Mouse (Mus musculus) thymus, postnatal 25 days (tissue): Measurements from ENCODE around the gene Zc3h7a.

Experiments
- DNase-seq: peaks from one replicate; pipeline ENCODE4 v3.0.0; 2022

Gene Zc3h7a

DNA sequence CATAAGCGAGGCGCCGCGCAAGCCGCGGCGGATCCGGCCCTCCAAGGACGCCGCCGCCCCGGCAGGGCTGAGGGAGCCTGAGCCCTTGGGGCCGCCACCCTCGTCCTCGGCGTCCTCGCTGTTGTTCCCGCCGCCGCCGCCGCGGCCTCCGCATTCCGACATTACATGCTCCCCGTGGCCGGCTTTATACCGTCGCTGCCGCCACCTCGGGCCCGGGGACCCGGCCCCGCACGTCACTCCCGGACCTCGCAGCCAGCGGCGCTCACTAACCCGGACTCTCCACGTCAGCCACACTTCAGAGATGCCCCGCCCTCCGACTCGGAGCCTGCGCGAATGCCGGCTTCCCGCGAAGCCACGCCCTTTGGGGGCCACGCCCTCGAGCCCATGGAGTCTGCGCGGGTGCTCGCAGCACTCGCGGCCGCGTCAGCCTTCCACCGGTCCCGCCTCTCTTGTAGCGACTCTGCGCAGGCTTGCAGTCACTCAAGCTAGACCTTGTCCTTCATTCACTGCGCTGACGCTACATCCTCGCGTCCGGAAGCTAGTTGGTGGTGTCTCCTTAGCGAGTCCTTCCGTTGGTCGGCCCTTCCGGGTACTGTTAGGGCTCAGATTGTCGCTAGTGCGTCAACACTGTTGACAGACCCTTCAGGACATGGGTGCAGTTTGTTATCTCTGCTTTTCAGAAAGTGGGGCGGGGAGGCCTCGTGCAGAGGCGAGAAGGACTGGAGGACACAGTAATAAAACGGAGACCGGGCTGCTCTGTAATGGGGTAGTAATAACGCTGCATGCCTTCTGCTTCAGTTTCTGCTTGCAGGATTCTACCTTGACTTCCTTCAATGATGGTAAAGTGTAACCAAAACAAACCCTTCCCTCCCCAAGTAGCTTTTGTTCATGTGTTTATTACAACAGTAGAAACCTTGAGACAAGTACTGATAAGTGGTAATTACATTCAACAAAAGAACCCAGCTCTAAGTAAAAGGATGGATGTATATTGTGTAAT, 41.5 kb downstream of the Zc3h7a start, which contains the start of gene Txndc11:
Txndc11 (minus strand) TSS at position 303 of the 997 bp plus-strand sequence.
- DNase-seq, result peak; percentile 100

DNA sequence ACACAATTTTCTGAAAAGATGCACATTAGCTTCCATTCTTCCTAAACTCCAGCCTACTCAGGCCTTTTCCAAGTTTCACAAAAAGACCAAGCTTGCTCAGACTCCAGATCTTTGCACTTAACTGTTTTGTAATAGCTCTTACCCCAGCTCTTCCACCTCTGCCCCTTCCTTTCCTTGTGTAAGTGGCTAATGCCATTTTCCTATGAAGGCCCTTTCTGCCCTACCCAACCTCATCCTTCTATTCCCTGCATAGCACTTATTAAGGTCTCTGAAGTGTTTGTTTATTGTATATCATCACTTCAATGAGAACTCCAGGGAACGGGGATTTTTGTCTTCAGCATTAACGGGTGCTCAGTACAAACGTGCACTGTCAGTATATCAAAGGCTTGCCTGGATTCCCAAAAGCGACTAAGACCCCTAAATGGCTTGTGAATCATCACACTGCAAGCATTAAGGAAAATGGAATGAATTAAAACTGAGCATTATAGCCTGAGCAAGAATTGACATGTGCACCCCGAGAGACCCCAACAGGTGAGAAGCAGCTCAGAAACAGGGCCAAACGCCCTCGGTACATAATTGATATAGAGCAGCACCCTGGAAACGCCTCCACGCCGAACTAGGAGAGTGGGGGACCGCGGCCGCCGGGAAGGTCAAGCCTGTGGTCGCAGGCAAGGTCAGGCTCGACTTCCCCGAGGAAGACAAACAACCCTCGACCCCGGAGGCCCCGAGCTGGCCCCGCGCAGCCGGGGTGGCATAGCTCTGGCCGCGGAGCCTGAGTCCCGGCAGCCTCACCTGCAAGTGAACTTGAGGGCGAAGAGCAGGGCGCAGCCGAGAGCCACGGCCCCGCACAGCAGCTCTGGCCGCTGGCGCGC, 42.5 kb downstream of the Zc3h7a start:
- DNase-seq, result no peak

DNA sequence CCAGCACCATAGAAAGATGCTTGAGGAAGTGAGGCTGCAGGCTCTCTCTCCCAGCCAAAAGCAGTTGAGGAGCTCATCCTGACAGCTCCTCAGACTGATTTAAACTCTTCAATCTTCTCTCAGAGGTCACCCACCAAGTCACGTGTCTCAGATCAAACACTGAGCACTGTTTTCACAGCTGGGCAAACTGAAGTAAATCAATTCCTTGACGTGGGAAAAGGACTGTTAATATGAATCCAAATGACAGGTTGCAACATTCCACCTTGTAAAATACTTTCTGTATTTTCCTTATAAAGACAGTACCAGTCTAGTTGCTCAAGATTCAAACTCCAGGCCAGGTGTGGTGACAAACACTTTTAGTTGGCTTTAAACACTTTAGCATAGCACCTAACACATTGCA, 43.4 kb downstream of the Zc3h7a start:
- DNase-seq, result no peak

DNA sequence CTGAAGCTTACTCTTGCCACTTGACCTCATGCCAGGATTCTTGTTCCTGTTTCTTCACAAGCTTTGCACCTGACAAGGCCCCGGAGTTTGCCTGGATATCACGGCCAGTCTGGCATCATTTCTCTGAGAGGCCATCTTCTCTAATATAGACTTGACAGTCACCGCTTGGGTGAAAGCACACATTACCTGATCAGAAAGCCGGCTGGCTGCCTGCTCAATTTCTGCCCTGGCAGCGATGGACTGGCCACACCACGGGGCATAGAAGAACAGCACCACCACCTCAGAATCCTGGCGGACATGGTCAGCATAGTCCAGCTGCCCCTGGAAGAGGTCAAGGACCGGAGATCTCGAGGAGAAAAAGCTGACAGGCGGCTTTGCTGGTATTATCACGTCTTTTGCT, 47.9 kb downstream of the Zc3h7a start:
- DNase-seq, result no peak

DNA sequence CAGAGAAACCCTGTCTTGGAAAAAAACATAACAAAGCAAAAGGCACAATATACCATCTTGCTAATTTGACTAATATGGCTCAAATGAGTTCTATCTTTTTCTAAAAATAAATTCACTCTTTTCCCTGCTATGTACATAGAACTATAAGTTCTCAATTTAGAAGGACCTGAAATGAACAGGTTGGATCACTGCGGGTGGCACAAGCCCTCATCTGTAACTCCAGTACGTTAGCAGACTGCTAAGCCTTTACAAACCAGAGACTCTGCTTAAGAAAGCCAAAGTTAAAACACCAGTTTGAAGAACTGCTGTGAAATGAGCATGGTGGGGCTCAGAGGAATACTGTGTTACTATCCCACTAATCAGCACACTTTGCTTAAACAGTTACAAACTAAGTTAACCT, 50.8 kb downstream of the Zc3h7a start:
- no peak for DNase-seq

DNA sequence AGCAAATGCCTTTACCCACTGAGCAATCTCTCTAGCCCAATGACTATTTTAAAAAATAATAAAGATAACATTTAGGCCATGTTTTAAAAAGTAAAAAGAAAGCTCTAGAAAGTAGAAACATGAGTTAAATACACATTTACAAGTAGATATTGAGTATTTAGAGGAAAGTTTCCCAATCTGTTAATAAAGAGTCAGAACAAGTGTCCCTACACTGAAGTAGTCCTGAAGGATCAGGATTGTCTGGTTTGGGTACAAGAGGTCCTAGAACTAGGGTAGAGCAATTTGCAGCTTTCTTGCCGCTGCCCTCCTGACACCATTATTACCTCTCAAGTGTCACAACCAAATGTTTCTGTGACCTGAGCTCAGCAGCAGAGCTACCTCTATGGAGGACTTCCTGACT, 52.1 kb downstream of the Zc3h7a start:
- DNase-seq, result no peak

DNA sequence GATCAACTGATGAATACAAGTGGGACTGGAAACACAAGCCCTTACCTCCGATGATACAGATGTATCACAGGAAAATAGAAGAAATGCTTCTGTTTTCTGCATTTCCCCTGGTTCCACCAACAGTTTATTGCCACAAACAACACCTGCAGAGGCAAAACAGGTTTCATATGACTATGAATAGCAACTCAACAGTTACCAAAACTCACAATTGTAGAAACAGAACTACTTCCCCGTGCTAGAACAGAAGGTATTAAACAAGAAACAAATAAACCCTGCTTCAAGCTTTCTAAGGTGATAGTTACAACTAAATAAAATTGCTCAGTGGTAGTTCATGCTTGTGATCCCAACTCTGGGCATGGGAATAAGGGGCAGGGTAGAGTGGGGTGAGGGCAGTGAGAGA, 53.6 kb downstream of the Zc3h7a start:
- no peak for DNase-seq

DNA sequence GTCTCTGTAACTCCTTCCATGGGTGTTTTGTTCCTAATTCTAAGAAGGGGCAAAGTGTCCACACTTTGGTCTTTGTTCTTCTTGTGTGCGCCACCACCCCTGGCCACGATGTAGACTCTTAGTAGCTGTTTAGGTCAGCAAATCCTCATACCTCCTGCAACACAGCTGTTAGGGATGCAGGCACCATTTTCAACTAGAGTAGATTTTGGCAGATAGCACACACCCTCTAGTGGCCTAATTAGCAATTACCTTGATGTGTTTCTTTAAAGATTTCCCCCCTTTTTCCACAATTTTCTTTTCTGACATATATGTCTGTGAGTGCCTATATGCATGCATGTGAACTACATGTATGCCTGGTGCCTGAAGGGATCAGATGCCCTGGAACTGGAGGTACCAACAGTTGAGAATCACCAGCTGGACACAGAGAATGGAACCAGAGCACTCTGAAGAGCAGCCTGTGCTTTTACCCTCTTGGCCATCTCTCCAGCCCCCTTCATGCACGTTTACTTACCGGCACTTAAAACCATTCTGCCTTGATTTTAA, 66.9 kb downstream of the Zc3h7a start:
- DNase-seq, result peak; percentile 6

DNA sequence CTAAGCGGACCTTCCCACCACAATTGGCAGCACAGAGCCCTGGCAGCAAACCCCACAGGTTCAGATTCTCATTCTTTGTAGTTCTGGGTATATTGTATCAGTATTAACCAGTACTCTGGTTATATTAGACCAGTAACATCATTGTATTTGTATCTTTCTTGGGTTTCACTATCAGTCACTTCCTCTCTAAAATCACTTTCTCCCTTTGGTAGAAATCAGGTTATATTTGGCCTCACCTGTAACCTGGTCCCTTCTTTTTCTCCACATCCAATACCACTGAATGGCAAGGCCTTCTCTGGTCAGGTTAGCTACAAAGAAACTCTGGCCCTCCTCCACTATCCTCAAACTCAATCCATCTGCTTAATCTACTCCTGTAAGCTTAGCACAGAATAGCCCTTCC, 71.3 kb downstream of the Zc3h7a start:
- no peak for DNase-seq

DNA sequence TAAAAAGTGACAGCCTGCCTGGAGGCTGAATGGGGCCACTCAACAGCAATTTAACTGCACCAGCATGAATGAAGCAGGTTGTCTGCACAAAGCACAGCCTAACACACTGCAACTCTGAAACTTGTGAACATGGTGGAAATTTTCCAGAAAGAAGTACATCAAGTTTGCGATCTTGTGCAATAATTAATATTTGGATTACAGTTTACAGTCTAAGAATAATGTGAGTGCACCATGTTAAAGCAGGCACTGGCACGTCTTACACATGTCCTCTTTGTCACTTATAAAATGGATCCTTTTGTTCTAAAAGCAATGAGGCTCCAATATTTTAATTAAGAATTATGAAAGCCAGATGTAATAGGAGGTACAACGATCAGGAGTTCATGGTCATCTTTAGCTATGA, 78.9 kb downstream of the Zc3h7a start:
- DNase-seq, result no peak

DNA sequence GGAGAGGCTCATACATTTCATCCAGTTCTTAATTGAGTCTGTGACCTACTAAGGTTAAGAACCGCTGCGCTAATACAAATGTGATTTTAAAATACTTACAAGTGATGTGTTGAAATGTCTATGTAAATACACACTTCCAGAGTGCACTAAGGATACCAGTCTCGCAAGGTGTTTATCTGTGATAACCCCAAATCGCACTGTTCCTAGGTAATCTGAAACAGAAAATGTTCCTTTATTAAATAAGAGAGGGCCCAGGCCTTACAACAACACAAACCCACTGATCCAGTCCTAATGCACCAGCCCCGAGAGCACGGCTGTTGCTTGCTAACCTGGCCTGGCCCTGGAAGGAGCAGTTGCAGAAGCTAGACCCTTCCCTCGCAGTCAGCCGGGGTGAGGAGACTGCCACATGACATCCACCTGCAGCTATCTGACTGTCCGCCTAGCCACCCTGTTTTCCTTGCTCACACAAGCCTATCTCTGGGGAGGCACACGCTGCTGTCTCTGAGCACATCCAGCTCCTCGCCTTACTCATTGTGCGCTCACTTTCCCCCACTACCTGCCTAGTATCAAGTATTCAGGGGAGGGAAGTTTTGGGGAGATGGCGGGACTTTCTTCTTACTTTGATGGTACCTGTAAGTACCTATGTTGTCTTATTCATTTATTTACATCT, 82.3 kb downstream of the Zc3h7a start:
- DNase-seq, result no peak

DNA sequence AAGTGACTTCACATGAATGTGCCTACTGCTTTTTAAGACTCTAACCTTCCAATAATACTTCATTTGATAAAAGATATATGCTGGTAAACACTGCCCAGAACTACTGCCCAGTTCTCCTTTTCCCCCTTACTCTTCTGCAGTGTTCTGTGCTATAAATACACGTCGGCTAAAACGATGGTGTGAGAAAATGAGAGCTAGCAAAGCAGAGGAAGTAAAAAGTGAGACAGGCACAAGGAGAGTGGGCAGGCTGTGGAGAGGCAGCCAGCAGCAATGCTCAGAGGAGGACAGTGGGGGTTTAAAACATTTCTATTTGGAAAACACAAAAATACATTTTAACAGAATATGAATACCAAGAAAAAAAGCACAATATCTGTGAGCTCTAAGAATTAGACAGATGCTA, 83.7 kb downstream of the Zc3h7a start:
- DNase-seq, result no peak

DNA sequence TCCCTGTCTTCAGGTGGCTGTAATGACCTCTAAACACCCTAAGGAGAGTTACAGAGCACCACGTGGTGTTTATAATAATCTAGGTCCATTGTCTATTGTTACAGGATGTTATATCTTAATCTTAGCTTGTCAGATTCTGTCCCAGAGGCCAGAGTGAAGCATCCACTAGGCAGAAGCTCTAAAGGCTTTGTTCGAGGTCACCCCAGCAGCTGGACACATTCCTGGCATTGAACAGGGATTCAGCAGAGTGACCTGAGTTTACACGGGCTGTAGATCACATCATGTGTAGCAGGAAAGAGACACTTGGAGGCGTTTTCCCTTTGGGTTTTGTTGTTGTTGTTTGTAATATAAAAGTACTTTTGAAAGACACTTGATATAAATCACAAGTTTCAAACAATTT, 84.1 kb downstream of the Zc3h7a start:
- no peak for DNase-seq

DNA sequence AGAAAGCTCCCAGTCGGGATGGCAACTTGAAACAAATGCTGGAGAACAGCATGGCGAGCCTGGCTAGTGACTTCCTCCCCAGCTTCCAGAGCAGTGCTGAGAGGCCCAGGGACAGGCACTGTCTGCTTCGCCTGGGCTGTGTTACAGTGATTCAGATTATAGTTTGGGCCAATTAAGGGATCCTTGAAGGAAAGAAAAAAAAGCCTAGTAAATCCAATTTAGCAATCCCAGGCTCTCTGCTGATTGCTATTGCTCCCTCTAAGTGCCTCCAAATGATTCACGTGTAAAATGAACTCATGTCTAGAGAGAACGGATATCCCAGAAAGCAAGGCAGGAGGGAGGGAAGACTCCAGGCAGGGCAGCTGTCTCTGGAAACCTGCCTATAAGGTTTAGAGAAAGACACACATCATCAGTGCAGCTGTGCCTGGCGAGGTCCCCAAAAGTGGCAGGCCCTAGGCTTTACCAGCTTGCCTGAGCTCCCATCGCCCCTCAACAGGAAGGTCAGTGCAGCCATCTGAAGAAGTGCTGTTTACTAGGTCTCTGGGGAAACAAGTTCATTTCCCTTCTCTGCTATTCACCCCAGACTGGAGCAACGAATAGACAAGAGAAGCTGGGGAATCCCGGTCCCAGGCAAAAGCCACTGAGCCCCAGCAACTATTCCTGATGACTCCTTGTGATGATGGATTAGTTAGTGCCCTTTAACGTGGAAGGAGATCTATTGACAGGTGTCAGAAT, 85.2 kb downstream of the Zc3h7a start:
- no peak for DNase-seq

DNA sequence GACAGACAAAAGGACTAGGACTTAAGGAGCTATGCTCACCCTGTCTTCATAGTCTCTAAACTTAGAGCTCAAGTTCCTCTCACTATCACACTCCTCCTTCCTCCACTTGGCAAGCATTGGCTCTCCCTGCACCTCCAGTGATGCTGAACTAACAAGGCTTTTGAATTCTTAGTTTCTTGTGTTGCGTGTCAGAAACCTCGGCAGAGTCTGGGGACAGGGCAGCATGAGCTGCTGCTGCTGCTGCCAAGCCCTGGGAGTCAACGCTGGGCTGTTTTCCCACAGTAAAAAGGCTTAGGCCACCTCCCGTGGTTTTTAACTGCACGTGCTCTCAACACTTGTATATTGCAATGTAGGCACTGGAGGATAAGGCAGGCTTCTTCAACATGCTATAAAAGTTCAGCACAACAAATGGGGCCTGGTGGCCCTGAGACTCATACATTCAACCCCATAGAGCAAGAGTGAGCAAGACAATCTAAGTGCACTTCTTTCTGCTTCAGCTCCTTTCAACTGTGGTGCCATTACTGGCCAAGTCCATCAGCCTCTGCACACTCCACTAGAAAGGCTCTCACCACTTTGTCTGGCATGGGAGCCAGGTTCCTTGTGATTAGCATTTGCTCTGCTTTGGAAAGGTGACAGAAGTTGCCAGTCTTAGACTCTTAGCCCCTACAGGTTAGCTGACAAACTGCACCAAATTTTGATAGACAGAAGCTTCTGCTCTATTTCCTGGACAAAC, 89.2 kb downstream of the Zc3h7a start:
- no peak for DNase-seq
